Mouse (Mus musculus) NIH3T3 (cell line): Measurements from ENCODE around the gene Tat.

Source experiments
- DNase-seq: peaks from one replicate; pipeline ENCODE4 v3.0.0-alpha.2; 2012; ENCODE audit warnings: low read depth

The Tat gene

DNA sequence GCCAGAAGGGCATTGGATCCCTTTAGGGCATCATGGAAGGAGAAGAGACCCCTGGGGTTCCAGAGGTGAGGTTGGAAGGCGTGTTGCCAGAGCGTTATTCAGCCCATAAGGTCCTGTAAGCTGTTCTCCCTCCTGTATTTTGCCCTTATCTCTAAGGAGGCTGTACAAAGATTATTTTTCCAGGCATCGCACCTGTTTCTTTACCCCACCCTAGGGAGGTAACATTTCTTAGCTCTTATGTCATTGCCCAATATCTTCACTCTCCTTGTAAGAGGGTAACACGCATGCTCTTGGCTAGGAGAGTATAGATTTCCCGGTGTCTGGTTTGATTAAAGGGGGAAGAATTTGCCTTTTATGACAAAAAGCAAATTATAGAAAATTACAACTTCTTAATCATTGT is 49.4 kb downstream of the Tat start, which contains the start of gene Chst4:
TSS of gene Chst4 (minus strand) at position 82 of the 400 bp plus-strand sequence.
- DNase-seq, result no peak

DNA sequence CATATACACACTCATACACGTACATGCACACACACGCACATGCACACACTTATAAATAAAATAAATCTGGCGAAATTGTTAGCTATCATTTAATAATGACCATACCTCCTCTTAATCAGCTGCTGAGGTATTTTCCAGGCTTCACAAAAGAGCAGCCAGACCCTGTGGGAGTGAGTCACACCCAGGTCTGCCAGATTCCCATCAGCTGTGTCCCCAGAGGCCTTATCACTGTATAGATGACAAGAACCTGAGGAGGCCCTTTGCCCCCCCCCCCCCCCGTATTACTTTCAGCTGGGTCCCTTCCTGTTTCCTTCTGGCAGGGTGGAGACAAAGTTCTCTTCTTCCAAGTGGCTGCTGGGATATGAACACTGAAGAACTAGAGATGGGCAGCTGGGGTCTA is 50.3 kb downstream of the Tat start:
- DNase-seq, result peak; percentile 27
